Mouse (Mus musculus): Measurements from ENCODE around the gene Ikbke. TPM values are rescaled to one million over a fixed set of nuclear protein-coding genes. Genes with fewer than 3 reads are reported as not detected.
"Not testable (repeated sequence)": the region's sequence is repeated elsewhere in the genome, so short reads cannot be mapped to it uniquely, and the experiment has no call there.

Gene Ikbke
- polyA plus RNA-seq, 1 experiment from 2014 or later, result 1.3 TPM

GRCm38 (mm10) chr1:131278606-131279455, 575 bp downstream of the Ikbke start:
- no peak overlapping the region for H3K9ac ChIP-seq (replicated peaks)
- H3K9me3 ChIP-seq, result no peaks in the 10 kb centered on the region
- H3K27me3 ChIP-seq, result no peaks in the 10 kb centered on the region
- WGBS, result 49% methylated on average over 8 of the region's 8 CpGs
- no peaks in the 10 kb centered on the region for H3K4me1 ChIP-seq
- H3K27ac ChIP-seq (replicated peaks), result no peak overlapping the region
- ATAC-seq (ENCODE audit: low FRiP score, low read depth), result no peak
- H3K36me3 ChIP-seq, result no peaks in the 10 kb centered on the region
- no peak overlapping the region for H3K4me2 ChIP-seq (replicated peaks)
- no peak overlapping the region for H3K4me3 ChIP-seq

- Histone ChIP-seq H3K36me3 (no peaks in the 10 kb centered on the region), H3K9me3 (no peaks in the 10 kb centered on the region), H3K4me1 (no peaks in the 10 kb centered on the region), H3K27ac (replicated peaks) (no peak overlapping the region), H3K4me3 (no peak overlapping the region), H3K27me3 (0 out of 2 replicates have a peak, but pooled peaks cover 2% of the 10 kb centered on the region), H3K4me2 (replicated peaks) (no peak overlapping the region), H3K9ac (replicated peaks) (no peak overlapping the region)
- ATAC-seq (ENCODE audit: low FRiP score, low read depth), result no peak
Measured at GRCm38 (mm10) chr1:131276831-131277230, 2.6 kb downstream of the Ikbke start.

- no peak overlapping the region for H3K4me2 ChIP-seq (replicated peaks)
- H3K4me3 ChIP-seq, result no peak overlapping the region
- H3K9ac ChIP-seq (replicated peaks), result no peak overlapping the region
- ATAC-seq (ENCODE audit: low FRiP score, low read depth), result no peak
- 76% methylated on average over 14 of the region's 14 CpGs for WGBS
- no peaks in the 10 kb centered on the region for H3K4me1 ChIP-seq
- 0 out of 2 replicates have a peak, but pooled peaks cover 5% of the 10 kb centered on the region for H3K27me3 ChIP-seq
- H3K27ac ChIP-seq (replicated peaks), result no peak overlapping the region
- H3K9me3 ChIP-seq, result no peaks in the 10 kb centered on the region
- H3K36me3 ChIP-seq, result no peaks in the 10 kb centered on the region
Measured at GRCm38 (mm10) chr1:131275577-131275976, 3.8 kb downstream of the Ikbke start.

GRCm38 (mm10) chr1:131274725-131275539, 4.5 kb downstream of the Ikbke start:
- no peak for ATAC-seq (ENCODE audit: low FRiP score, low read depth)
- WGBS, result 52% methylated on average over 22 of the region's 22 CpGs
- no peak overlapping the region for H3K27ac ChIP-seq (replicated peaks)

GRCm38 (mm10) chr1:131269797-131270578, 9.4 kb downstream of the Ikbke start:
- Histone ChIP-seq H3K4me3 (no peak overlapping the region), H3K4me2 (replicated peaks) (peak overlapping the region; percentile 20; the same call in 1 of the 2 replicates), H3K4me1 (no peaks in the 10 kb centered on the region), H3K36me3 (no peaks in the 10 kb centered on the region), H3K9me3 (no peaks in the 10 kb centered on the region), H3K9ac (replicated peaks) (no peak overlapping the region), H3K27me3 (peaks cover 22% of the 10 kb centered on the region), H3K27ac (replicated peaks) (no peak overlapping the region)
- 26% methylated on average over 22 of the region's 22 CpGs for WGBS
- ATAC-seq (ENCODE audit: low FRiP score, low read depth), result peak; percentile 73

More at GRCm38 (mm10) chr1:131274725-131275539, 4.5 kb downstream of the Ikbke start:
- Histone ChIP-seq H3K4me2 (replicated peaks) (no peak overlapping the region), H3K36me3 (no peaks in the 10 kb centered on the region), H3K9me3 (no peaks in the 10 kb centered on the region), H3K4me3 (no peak overlapping the region), H3K9ac (replicated peaks) (no peak overlapping the region), H3K27me3 (peaks cover 6% of the 10 kb centered on the region; the same call in 1 of the 2 replicates), H3K4me1 (no peaks in the 10 kb centered on the region)

GRCm38 (mm10) chr1:131268776-131269175, 10.6 kb downstream of the Ikbke start:
- WGBS, result 86% methylated on average over 10 of the region's 10 CpGs
- no peak overlapping the region for H3K9ac ChIP-seq (replicated peaks)
- H3K27me3 ChIP-seq, result peaks cover 22% of the 10 kb centered on the region
- H3K36me3 ChIP-seq, result no peaks in the 10 kb centered on the region
- no peaks in the 10 kb centered on the region for H3K9me3 ChIP-seq
- H3K27ac ChIP-seq (replicated peaks), result no peak overlapping the region
- ATAC-seq (ENCODE audit: low FRiP score, low read depth), result no peak
- no peak overlapping the region for H3K4me3 ChIP-seq
- no peaks in the 10 kb centered on the region for H3K4me1 ChIP-seq
- H3K4me2 ChIP-seq (replicated peaks), result no peak overlapping the region

- WGBS, result 74% methylated on average over 12 of the region's 12 CpGs
- H3K4me3 ChIP-seq, result no peak overlapping the region
- H3K9ac ChIP-seq (replicated peaks), result no peak overlapping the region
- H3K4me1 ChIP-seq, result no peaks in the 10 kb centered on the region
- ATAC-seq (ENCODE audit: low FRiP score, low read depth), result no peak
- H3K27me3 ChIP-seq, result peaks cover 15% of the 10 kb centered on the region
- H3K9me3 ChIP-seq, result no peaks in the 10 kb centered on the region
- no peaks in the 10 kb centered on the region for H3K36me3 ChIP-seq
- no peak overlapping the region for H3K27ac ChIP-seq (replicated peaks)
- no peak overlapping the region for H3K4me2 ChIP-seq (replicated peaks)
Measured at GRCm38 (mm10) chr1:131263905-131264304, 15.5 kb downstream of the Ikbke start.

- no peak overlapping the region for H3K4me2 ChIP-seq (replicated peaks)
- no peak overlapping the region for H3K27ac ChIP-seq (replicated peaks)
- 31% methylated on average over 10 of the region's 10 CpGs for whole genome bisulfite sequencing
- no peak overlapping the region for H3K4me3 ChIP-seq
- H3K4me1 ChIP-seq, result no peaks in the 10 kb centered on the region
- peaks cover 14% of the 10 kb centered on the region for H3K27me3 ChIP-seq
- ATAC-seq (ENCODE audit: low FRiP score, low read depth), result 0 out of 2 replicates have a peak, but pooled peaks have one; percentile 19
- no peaks in the 10 kb centered on the region for H3K9me3 ChIP-seq
- no peak overlapping the region for H3K9ac ChIP-seq (replicated peaks)
- H3K36me3 ChIP-seq, result no peaks in the 10 kb centered on the region
Measured at GRCm38 (mm10) chr1:131260309-131260656, 19.1 kb downstream of the Ikbke start.

- no peak overlapping the region for H3K9ac ChIP-seq (replicated peaks)
- no peak overlapping the region for H3K4me3 ChIP-seq
- no peak for ATAC-seq (ENCODE audit: low FRiP score, low read depth)
- no peak overlapping the region for H3K27ac ChIP-seq (replicated peaks)
- peaks cover 14% of the 10 kb centered on the region for H3K27me3 ChIP-seq
- WGBS, result 69% methylated on average over 10 of the region's 10 CpGs
- no peaks in the 10 kb centered on the region for H3K4me1 ChIP-seq
- H3K9me3 ChIP-seq, result no peaks in the 10 kb centered on the region
- no peaks in the 10 kb centered on the region for H3K36me3 ChIP-seq
- no peak overlapping the region for H3K4me2 ChIP-seq (replicated peaks)
Measured at GRCm38 (mm10) chr1:131259632-131260308, 19.6 kb downstream of the Ikbke start.

- 84% methylated on average over 6 of the region's 6 CpGs for WGBS
- Histone ChIP-seq H3K36me3 (no peaks in the 10 kb centered on the region), H3K4me3 (no peak overlapping the region), H3K27me3 (peaks cover 14% of the 10 kb centered on the region), H3K9ac (replicated peaks) (no peak overlapping the region), H3K4me2 (replicated peaks) (no peak overlapping the region), H3K9me3 (no peaks in the 10 kb centered on the region), H3K27ac (replicated peaks) (no peak overlapping the region), H3K4me1 (no peaks in the 10 kb centered on the region)
- no peak for ATAC-seq (ENCODE audit: low FRiP score, low read depth)
Measured at GRCm38 (mm10) chr1:131257288-131257687, 22.1 kb downstream of the Ikbke start.

- H3K9me3 ChIP-seq; H3K36me3 ChIP-seq; H3K4me2 ChIP-seq (replicated peaks); H3K4me1 ChIP-seq; H3K4me3 ChIP-seq; H3K27ac ChIP-seq (replicated peaks); ATAC-seq (ENCODE audit: low FRiP score, low read depth); H3K9ac ChIP-seq (replicated peaks): not testable (repeated sequence)
- peaks cover 12% of the 10 kb centered on the region for H3K27me3 ChIP-seq
- 90% methylated on average over 7 of the region's 7 CpGs for WGBS
Measured at GRCm38 (mm10) chr1:131252516-131253250, 26.7 kb downstream of the Ikbke start.

All from midbrain, embryonic 12.5 days (tissue).